Mouse (Mus musculus): ENCODE data around the gene Clec4g.
"Not testable (repeated sequence)": the region's sequence is repeated elsewhere in the genome, so short reads cannot be mapped to it uniquely, and the experiment has no call there.

- not testable (repeated sequence) for TF ChIP-seq POLR2A (IDR thresholded peaks at IDR 0.05; ENCODE audit: extremely low read depth, insufficient read depth, low read length); CTCF (IDR thresholded peaks at IDR 0.05; ENCODE audit: low read depth, low read length)
Measured at GRCm38 (mm10) chr8:3768641-3769040, 48.2 kb upstream of the Clec4g start.

Data from liver, adult 2 months (tissue).